In the genomic region with DNA sequence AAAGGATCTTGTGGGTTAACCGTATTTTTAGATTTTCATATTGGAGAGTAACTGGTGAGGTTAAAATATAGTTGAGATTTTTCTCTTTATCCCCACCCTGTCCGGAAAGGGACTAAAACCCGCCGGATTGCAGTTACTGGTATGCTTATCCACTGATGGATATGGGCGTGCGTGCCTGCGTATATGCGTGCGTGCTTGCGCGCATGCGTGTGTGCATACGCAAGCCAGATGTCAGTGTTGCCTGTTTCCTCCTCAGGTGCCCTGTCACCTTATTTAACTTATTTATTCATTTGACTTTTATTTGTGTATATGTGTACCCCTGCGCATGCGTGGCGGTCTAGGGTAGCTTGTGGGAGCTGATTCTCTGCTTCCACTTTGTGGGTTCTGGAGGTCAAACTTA, we compare ENCODE assay signal across 14 mouse cellular contexts.
"Had no signal": no experiment of that assay in that cellular context is flagged by ENCODE, and none has a peak within 500 bp of the region (broad histone marks: within the 10 kb centered on the region; RNA-seq: fewer than 3 reads in every experiment).

No protein-coding gene starts in this region.

- H3K27ac ChIP-seq: limb, embryonic 10.5 days; liver, embryonic 15.5 days; midbrain, embryonic 15.5 days; neural tube, embryonic 13.5 days had no signal

- H3K9ac ChIP-seq: kidney, embryonic 15.5 days; liver, embryonic 15.5 days; midbrain, embryonic 15.5 days; neural tube, embryonic 13.5 days had no signal

- ATAC-seq: intestine, embryonic 16.5 days; lung, postnatal 0 days; midbrain, embryonic 15.5 days had no signal

- H3K4me3 ChIP-seq: kidney, embryonic 15.5 days; limb, embryonic 10.5 days; liver, embryonic 15.5 days; midbrain, embryonic 15.5 days; neural tube, embryonic 13.5 days had no signal

- DNase-seq: kidney, adult 2 months; kidney, postnatal 14 days; right cerebral cortex, postnatal 25 days; thymus, adult 18-20 months; thymus, postnatal 14 days had no signal

- H3K27me3 ChIP-seq: kidney, embryonic 15.5 days; midbrain, embryonic 15.5 days; neural tube, embryonic 13.5 days had no signal

- H3K4me2 ChIP-seq: kidney, embryonic 15.5 days; liver, embryonic 11.5 days; liver, embryonic 15.5 days; midbrain, embryonic 11.5 days; midbrain, embryonic 15.5 days had no signal

- H3K36me3 ChIP-seq: liver, embryonic 15.5 days; midbrain, embryonic 15.5 days; neural tube, embryonic 13.5 days had no signal

- H3K9me3 ChIP-seq: kidney, embryonic 15.5 days; limb, embryonic 10.5 days; liver, embryonic 15.5 days; midbrain, embryonic 15.5 days; neural tube, embryonic 13.5 days had no signal
